Mouse (Mus musculus): ENCODE results near the gene Rfx4.

The Rfx4 gene

DNA sequence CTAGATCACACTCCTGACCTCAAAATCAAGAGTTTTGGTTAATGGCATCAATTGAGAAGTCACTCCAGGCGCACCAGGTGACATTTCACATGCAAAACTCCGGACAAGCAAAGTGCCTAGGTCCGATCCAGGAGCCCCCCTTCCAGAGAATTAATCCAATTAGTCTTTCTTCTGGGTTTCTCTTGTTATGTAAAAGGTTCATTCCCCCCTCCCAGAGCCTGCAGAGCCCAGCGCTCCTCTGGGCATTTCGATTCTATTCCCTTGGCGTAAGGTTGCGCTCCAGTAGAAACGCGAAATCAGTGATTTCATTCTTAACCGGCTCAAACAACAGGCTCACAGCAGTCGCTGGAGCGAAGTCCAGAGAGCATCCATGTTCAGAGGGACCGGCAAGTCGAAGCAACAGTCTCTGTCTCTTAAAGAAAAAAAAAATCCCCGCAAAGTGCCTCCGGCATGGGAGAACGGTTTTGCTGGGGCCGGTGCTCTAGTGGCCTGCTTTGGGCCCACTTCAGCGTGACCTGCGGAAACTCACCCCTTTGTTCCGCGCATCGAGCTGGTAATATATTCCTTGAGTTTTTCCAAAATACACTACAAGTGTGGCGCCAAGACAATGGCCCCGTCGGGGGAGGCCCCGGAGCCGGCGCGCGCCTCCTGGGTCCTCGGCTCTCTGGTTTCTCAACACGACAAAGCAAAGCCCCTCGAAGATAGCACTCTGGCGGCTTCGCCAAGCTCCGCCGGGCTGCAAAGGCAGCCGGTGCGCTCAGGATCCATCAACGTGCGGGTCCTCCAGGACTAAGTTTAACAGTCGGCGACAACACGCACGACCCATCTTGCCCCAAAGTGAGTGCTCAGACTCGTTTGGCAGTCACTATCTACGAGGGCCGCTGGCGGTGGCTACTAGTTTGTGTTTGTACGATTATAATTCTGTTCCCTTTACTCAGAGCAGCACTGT is 2.9 kb downstream of the Rfx4 start:
- DNase-seq (ENCODE audit: low spot score in 2 of 2): no peak

- DNase-seq (ENCODE audit: low spot score in 2 of 2): no peak
Measured at GRCm38 (mm10) chr10:84759511-84760117, 3.8 kb downstream of the Rfx4 start.

DNA sequence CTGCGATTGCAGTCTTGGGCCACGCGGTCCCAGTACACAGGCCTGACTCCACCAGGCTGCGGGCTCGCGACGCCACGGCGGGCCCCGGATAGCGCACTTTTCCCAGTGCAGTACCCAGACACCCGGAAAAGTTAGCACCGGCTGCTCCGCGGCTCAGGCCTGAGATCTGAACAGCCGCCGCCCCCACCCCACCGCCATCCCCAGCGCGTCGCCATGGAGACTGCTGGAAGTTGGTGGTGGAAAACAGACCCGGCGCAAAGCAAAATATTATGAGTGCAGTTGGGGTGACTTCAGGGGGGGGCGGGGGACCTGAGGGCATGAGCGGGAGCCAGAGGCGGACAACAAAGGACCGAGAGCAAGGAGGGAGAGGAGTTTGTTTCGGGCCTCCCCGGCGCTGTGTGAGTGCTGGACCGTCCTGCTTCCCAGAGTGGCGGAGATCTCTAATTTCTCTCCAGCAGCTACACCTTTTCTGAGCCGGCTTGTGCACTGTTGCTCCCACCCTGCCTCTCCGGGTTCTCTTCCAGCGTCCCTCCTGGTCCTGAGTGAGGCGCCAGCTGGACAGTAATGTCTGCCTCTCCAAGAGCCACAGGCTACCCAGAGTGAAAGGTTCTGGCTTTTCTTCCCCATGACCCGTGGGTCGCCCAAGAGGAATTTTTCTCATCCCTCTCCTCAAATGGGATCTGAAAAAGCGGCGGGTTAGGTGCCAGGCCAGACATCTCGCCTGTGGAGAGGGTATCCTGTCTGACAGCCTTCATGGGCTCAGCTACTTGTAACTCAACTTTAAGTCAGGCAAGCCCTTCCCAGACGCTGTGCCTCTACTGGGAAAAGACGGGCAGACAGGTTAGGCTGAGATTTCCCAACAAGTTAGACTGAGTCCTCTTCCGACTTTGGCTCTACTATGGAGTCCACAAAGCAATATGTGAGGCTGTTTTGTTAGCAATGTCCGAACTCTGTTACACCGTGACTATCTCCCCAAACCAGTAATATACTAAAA is 4.6 kb downstream of the Rfx4 start:
- no peak for DNase-seq (ENCODE audit: low spot score in 2 of 2)

DNA sequence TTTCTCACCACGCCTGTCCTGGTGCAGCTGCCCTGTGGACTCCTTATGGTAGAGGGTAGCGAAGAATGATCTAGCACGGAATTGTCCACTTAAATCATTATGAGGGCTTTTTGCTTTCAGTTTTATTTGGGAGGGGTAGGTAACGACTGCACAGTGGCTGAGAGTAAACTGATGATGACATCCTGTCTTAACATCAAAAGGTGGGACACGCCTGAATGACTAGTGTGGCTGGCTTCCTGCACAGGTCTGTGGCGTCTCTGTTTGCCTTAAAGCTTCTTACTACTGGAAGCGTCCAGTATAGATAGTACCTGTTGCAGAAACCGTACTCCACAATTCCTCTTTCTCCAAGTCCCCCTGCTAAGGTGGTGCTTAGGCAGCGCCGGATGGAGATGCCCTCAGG is 12.9 kb downstream of the Rfx4 start:
- DNase-seq (ENCODE audit: low spot score in 2 of 2): no peak

DNA sequence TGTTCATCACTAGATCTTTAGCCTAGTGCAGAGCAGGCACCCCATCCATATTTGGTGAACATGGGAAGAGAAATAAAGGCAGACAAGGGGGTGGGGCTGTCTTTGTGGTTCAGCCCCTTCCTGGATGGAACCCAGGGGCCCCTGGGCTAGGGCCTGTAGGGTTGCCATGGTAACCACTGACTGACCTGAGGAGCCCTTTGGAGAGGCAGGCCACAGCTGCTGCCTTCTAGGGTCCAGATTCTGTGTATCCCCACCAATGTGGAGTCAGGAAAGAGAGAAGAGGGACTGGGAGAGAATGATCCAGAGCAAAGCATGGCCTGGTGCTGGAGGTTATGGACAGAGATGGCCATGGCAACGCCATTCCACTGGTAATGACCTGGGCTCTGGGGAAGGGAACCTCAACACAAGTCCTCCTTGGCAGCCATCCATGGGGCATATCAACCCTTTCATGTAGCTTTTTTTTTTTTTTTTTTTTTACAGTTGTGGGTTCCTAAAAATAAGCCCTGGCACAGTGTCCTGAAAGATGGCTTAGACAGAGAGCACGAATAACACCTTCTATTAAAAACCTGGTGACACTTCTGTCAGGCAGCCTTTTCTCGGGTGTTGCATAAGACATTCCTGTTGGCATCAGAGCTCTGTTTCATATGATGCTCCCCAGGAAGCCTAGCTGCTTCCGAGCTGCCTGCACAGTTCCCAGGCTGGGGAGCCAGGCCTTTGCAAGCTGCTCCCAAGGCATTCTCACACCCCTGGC is 16.7 kb downstream of the Rfx4 start:
- DNase-seq (ENCODE audit: low spot score in 2 of 2): no peak

DNA sequence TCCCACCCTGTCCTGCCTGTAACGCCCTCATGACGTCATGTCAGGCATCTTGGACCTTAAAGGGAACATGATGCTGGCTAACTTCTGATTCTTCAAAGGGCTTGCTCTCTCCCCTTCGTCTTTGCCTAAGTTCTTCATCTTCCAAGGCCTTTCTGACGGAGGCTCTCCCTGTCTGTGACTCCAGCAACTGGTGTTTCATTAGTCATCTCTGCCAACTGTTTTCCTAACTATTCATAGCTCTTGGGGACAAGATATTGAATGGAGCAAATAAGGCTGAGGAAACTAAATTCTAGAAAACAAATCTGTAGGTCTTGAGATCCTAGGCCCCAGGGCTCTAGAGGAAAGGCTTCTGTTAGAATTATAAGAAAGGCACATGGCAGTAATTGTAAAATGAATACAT is 18.0 kb downstream of the Rfx4 start:
- DNase-seq (ENCODE audit: low spot score in 2 of 2): no peak

GRCm38 (mm10) chr10:84774573-84774972 is 18.7 kb downstream of the Rfx4 start:
- DNase-seq (ENCODE audit: low spot score in 2 of 2): peak; percentile 66 to 79

GRCm38 (mm10) chr10:84777109-84777508 is 21.2 kb downstream of the Rfx4 start:
- DNase-seq (ENCODE audit: low spot score in 2 of 2): no peak

GRCm38 (mm10) chr10:84777974-84778373 is 22.1 kb downstream of the Rfx4 start:
- DNase-seq (ENCODE audit: low spot score in 2 of 2): no peak

GRCm38 (mm10) chr10:84780828-84781227 is 25.0 kb downstream of the Rfx4 start:
- DNase-seq (ENCODE audit: low spot score in 2 of 2): no peak

- DNase-seq (ENCODE audit: low spot score in 2 of 2): no peak
Measured at GRCm38 (mm10) chr10:84785339-84785738, 29.5 kb downstream of the Rfx4 start.

- no peak for DNase-seq (ENCODE audit: low spot score in 2 of 2)
Measured at GRCm38 (mm10) chr10:84790323-84790722, 34.5 kb downstream of the Rfx4 start.

DNA sequence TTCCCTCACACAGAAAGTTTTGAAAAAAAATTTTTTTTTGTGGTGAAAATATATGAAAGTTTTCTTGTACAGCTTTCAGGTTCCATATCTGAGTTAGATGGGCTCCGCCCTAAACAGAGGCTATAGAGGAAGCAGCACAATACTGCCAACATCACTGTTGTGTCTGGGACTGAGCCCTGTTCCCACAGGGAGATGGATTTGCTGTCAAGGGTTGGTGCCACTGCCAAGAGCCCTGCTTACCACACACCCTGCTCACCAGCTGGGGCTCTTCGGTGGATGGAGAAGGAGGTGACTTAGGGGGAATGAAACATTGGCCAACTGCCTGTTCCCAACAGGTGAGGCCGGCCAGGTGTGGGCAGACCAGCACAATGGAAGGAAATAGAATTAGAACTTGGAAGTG is 35.3 kb downstream of the Rfx4 start:
- DNase-seq (ENCODE audit: low spot score in 2 of 2): no peak

DNA sequence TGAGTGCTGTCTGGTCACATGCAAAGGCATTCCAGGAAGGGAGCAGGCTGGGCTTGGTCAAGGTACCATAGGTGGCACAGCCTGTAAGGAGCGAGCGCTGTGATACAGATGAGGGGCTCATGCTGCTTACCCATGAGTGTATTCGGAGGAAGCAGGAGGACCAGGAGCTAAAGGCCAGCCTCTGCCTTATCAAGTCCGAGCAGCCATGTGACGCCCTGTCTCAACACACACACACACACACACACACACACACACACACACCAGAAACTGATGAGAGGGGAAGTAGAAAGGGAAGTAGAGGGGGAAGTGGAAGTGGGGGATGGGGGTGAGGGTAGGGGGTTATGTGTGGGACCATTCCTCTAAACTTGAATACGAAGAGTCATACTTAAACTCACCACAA is 45.7 kb downstream of the Rfx4 start:
- DNase-seq (ENCODE audit: low spot score in 2 of 2): peak in 1 of 2 experiments; percentile 25

DNA sequence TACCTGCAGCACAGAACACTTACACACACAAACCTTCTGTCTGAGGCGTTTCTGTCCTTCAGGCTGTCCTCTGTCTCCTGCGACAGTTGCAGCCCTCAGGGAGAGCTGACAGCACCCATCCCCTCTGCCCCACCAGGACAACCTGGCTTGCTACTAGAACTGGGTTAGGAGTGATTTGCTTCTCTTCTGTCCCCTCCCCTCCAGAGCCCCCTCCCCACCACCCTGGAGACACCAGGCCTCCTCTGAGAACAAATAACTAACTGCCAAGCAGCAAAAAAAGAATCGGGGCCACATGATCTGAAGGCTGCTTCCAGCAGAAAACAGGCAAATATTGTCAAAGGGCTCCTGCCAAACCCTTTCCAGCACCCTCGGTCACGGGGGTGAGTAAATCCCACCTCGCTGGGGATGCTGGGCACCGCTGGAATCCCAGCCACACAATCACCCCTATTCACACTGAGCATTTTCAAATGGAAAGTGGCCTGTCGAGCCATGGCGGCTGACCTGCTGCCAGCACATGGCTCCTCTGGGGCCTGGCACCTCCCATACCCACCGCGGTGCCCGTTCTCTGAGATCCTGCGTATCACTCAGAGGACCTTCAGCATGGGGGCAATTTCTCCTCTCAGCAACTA is 47.5 kb downstream of the Rfx4 start:
- DNase-seq (ENCODE audit: low spot score in 2 of 2): no peak

- no peak for DNase-seq (ENCODE audit: low spot score in 2 of 2)
Measured at GRCm38 (mm10) chr10:84805576-84805975, 49.7 kb downstream of the Rfx4 start.

- DNase-seq (ENCODE audit: low spot score in 2 of 2): no peak
Measured at GRCm38 (mm10) chr10:84807206-84807605, 51.3 kb downstream of the Rfx4 start.

DNA sequence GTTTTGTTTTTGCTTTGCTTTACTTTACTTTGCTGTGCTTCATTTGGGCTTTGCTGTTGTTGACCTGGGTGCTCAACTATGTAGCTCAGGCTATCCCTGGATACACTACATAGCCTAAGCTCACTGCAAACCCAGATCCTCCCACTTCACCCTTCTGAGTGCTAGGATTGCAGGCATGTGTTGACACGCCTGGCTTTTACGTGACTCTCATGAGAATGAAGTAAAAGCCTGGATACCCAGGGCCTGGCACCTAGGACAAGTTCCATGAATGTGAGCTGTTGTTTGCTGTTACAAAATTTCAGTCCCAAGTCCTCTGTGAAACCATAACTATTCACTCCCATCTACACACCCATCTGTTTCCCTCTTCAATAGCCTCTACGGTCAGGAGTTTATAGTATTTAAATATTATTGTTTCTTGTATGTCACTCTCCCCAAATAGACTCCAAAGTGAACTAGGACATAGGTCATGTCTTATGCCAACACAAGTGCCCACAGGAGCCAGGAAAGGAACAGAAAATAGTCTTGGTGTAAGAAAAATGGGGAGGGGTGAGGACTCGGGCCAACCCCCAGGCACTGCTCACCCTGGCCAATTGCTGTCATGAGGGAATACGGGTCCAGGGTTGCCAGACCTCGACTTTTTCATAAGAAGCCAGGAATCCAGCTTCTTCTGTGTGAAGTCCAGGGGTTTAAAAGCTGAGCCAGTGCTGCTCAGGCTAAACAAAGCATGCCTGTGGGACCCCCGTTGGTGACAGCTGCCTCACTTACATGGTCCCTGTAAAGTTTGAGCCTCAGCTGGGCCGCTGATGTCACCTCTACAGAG is 54.4 kb downstream of the Rfx4 start:
- DNase-seq (ENCODE audit: low spot score in 2 of 2): no peak

DNA sequence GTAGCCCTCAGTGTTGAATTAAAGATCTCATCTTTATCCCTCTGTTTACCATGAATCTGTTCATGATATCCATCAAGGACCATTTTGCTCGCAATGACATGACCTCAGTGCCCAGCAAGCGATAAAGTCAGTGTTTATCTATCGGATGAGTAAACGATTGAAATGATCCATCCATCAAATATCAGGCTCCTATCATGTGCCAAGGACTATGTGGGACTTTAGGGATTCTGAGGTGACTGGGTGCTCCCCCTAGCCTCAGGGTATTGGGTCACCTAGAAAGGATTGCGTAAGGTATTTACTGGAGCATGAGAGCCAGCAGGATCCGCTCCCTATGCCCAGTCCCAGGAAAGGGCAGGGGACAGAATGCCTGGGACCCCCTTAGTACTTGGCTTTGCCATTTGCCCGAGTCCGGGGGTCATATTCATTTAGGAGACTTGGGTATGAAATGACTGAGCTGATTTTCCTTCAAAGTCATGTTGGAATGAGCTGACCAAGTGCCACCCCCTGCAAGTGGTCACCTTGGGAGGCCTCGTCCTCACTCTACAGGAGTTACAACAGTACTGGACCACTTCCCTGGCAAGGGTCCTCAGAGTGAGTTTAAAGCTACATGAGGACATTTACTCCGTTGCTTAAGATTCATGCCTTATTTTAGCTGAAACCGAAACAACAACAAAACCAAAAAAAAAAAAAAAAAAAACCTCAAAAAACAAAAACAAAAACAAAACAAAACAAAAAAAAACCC is 55.5 kb downstream of the Rfx4 start:
- DNase-seq (ENCODE audit: low spot score in 2 of 2): no peak

Measured in spleen, postnatal 4 days (tissue).